Mouse (Mus musculus) spleen, adult 2 months (tissue): Measurements from ENCODE around the gene Cit. TPM values are rescaled to one million over a fixed set of nuclear protein-coding genes. Genes with fewer than 3 reads are reported as not detected.

Source experiments
- DNase-seq, 2 experiments: peaks; one replicate each; pipeline versions ENCODE4 v3.0.0 to v3.0.0-alpha.2; 2012 to 2021; ENCODE audit warnings: low spot score in 2 of 2, low read depth in 1 of 2
- H3K27ac ChIP-seq: fragments of 200-500 bp; 2 replicates; pipeline ENCODE4 v1.5.1; 2012; ENCODE audit warnings: low read length, inconsistent platforms; ENCODE audit not compliant: insufficient read depth
- H3K27me3 ChIP-seq: fragments of 200-500 bp; 2 replicates; pipeline ENCODE4 v1.6.1; 2012; ENCODE audit warnings: mild to moderate bottlenecking, moderate library complexity, low read length, inconsistent platforms; ENCODE audit not compliant: control insufficient read depth, insufficient read depth
- H3K36me3 ChIP-seq: fragments of 200-500 bp; 2 replicates; pipeline ENCODE4 v1.6.1; 2012; ENCODE audit warnings: mild to moderate bottlenecking, low read length, inconsistent platforms; ENCODE audit not compliant: control insufficient read depth, insufficient read depth
- H3K4me1 ChIP-seq: fragments of 200-500 bp; 2 replicates; pipeline ENCODE4 v1.6.1; 2011; ENCODE audit warnings: inconsistent platforms; ENCODE audit not compliant: control insufficient read depth, insufficient read depth, insufficient read length
- H3K4me3 ChIP-seq: fragments of 200-500 bp; 2 replicates; pipeline ENCODE4 v1.5.1; 2011; ENCODE audit warnings: mild to moderate bottlenecking, inconsistent platforms; ENCODE audit not compliant: insufficient read depth, insufficient read length; ENCODE audit errors: extremely low read depth
- CTCF ChIP-seq: fragments of 200-500 bp; IDR thresholded peaks from 2 replicates; pipeline ENCODE4 v1.5.1; 2011; ENCODE audit warnings: mild to moderate bottlenecking, inconsistent platforms; ENCODE audit not compliant: insufficient read depth, insufficient read length, insufficient replicate concordance; ENCODE audit errors: extremely low read depth
- POLR2A ChIP-seq: fragments of 200-500 bp; IDR thresholded peaks from 2 replicates; pipeline ENCODE4 v1.6.1; 2011; ENCODE audit warnings: low read depth, low read length, inconsistent platforms
- WGBS: fragments of 180-500 bp; shearing (Covaris S2); methylation state at CpG from one replicate; pipeline ENCODE4 v1.1.7; 2018; 5-methylcytosine and 5-hydroxymethylcytosine counted together
- polyA plus RNA-seq: library from polyadenylated mRNA; depleted of rRNA; stranded (reverse); fragments of >200 nt; gene quantifications from 2 replicates; pipeline ENCODE4 v1.2.3, GENCODE M21; 2012

Gene Cit
- polyA plus RNA-seq, 1 experiment: 6.3 TPM

- no peaks in the 10 kb centered on the region for H3K27me3 ChIP-seq
- no peak overlapping the region for H3K4me3 ChIP-seq
- no peaks in the 10 kb centered on the region for H3K36me3 ChIP-seq
- WGBS: 96% methylated on average over 10 of the region's 10 CpGs
- TF ChIP-seq CTCF (no peak), POLR2A (no peak)
- no peak for DNase-seq
- no peak overlapping the region for H3K27ac ChIP-seq
- no peaks in the 10 kb centered on the region; the same call in 1 of the 2 replicates for H3K4me1 ChIP-seq
Measured at GRCm38 (mm10) chr5:115975672-115976071, 130.6 kb downstream of the Cit start.

DNA sequence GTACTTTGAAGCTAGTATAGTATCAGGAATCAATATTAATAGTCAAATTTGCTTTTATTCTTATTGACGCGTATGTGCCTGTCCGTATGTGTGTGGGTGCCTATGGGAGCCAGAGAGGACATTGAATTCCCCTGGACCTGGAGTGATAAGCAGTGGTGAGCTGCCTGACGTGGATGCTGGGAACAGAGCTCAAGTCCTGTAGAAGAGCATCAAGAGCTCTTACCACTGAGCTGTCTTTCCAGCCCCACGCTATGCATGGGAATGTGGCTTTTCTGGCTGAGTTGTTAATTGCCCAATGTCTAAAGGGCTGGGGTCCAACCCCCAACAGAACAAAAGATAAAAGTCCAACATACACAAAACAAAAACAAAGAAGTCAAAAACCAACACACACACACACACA is 131.4 kb downstream of the Cit start:
- Histone ChIP-seq H3K27ac (no peak overlapping the region), H3K4me1 (no peaks in the 10 kb centered on the region; the same call in 1 of the 2 replicates), H3K27me3 (no peaks in the 10 kb centered on the region), H3K36me3 (no peaks in the 10 kb centered on the region), H3K4me3 (no peak overlapping the region)
- DNase-seq: no peak
- 97% methylated on average over 5 of the region's 5 CpGs for WGBS
- TF ChIP-seq CTCF (no peak), POLR2A (no peak)

GRCm38 (mm10) chr5:115977266-115977665 is 132.2 kb downstream of the Cit start:
- no peak overlapping the region for H3K27ac ChIP-seq
- DNase-seq: no peak
- H3K4me1 ChIP-seq: no peaks in the 10 kb centered on the region; the same call in 1 of the 2 replicates
- TF ChIP-seq CTCF: no peak
- TF ChIP-seq POLR2A: no peak
- peaks cover 3% of the 10 kb centered on the region; the same call in 1 of the 2 replicates for H3K36me3 ChIP-seq
- no peaks in the 10 kb centered on the region for H3K27me3 ChIP-seq
- WGBS: 56% methylated on average over 10 of the region's 10 CpGs
- H3K4me3 ChIP-seq: no peak overlapping the region

DNA sequence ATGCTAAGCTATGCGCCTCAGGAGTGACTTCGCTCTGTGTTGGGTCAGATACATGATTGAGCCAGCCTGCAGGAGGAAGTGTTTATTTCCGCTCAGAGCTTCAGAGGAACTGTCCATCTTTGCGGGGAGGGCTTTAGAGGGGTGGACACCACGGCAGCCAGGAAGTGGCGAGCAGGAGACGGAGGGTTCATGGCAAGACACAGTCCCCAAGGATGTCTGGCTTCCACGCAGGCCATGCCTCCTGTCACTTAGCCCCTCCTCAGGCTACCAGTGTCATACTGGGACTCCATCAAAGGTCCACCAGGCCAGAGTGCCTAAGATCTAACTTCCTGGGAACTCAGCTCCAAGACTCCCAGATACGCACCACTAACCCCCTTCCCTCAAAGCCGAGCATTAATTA is 132.7 kb downstream of the Cit start:
- WGBS: 49% methylated on average over 10 of the region's 10 CpGs
- peak overlapping the region; percentile 34; the same call in 1 of the 2 replicates for H3K27ac ChIP-seq
- TF ChIP-seq POLR2A (no peak), CTCF (no peak)
- no peaks in the 10 kb centered on the region for H3K27me3 ChIP-seq
- DNase-seq: peak in 1 of 2 experiments; percentile 8
- H3K36me3 ChIP-seq: peaks cover 3% of the 10 kb centered on the region; the same call in 1 of the 2 replicates
- no peaks in the 10 kb centered on the region; the same call in 1 of the 2 replicates for H3K4me1 ChIP-seq
- H3K4me3 ChIP-seq: no peak overlapping the region

GRCm38 (mm10) chr5:115978255-115978654 is 133.2 kb downstream of the Cit start:
- Histone ChIP-seq H3K27me3 (no peaks in the 10 kb centered on the region), H3K27ac (peak overlapping the region; percentile 13; the same call in 1 of the 2 replicates), H3K4me1 (no peaks in the 10 kb centered on the region; the same call in 1 of the 2 replicates), H3K36me3 (peaks cover 3% of the 10 kb centered on the region; the same call in 1 of the 2 replicates), H3K4me3 (no peak overlapping the region)
- TF ChIP-seq POLR2A (no peak), CTCF (no peak)
- WGBS: 78% methylated on average over 5 of the region's 5 CpGs
- DNase-seq: no peak

DNA sequence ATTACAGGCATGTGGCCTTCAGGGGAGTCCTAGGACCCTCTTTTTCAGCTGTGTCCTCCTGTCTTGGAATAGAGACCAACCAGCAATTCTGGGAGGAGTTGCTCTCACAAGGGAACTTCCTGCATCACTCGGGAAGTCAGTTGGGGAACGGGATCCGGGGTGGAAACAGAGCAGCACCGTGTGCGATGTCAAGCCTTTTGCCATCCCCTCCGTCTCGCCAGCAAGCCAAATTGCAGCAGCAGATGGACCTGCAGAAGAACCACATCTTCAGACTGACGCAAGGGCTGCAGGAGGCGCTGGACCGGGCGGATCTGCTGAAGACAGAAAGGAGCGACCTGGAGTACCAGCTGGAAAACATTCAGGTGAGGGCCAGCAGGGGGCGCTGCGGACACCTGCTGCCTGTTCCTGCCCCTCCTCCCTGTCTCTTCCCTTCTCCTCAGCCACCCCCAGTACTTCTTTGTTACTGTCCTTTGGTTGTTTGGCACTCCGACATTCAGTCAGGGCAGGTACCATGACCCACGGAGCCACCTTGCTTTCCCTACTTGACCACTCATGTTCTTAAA is 134.1 kb downstream of the Cit start:
- WGBS: 85% methylated on average over 16 of the region's 16 CpGs
- H3K4me1 ChIP-seq: no peaks in the 10 kb centered on the region; the same call in 1 of the 2 replicates
- H3K4me3 ChIP-seq: no peak overlapping the region
- H3K27ac ChIP-seq: no peak overlapping the region
- H3K36me3 ChIP-seq: peaks cover 3% of the 10 kb centered on the region; the same call in 1 of the 2 replicates
- H3K27me3 ChIP-seq: no peaks in the 10 kb centered on the region
- TF ChIP-seq CTCF: peak; percentile 66; the same call in 1 of the 2 replicates
- no peak for TF ChIP-seq POLR2A
- DNase-seq: peak in 1 of 2 experiments; percentile 7

GRCm38 (mm10) chr5:115980537-115980936 is 135.5 kb downstream of the Cit start:
- no peaks in the 10 kb centered on the region for H3K27me3 ChIP-seq
- 92% methylated on average over 9 of the region's 9 CpGs for WGBS
- H3K4me1 ChIP-seq: no peaks in the 10 kb centered on the region; the same call in 1 of the 2 replicates
- DNase-seq: no peak
- H3K27ac ChIP-seq: no peak overlapping the region
- no peak overlapping the region for H3K4me3 ChIP-seq
- no peak for TF ChIP-seq CTCF
- TF ChIP-seq POLR2A: no peak
- peaks cover 3% of the 10 kb centered on the region; the same call in 1 of the 2 replicates for H3K36me3 ChIP-seq
